Mouse (Mus musculus) layer of hippocampus, adult 2 months (tissue): ENCODE measurements at regions not wholly inside any gene's neighbourhood (a gene's known extent, or its start where the extent isn't known, plus 50 kb on each side); places are given as distances from the start of the nearest gene placed in this dataset.

Source experiments
- DNase-seq, 2 experiments: peaks; one replicate each; pipeline ENCODE4 v3.0.0; 2022; ENCODE audit warnings: low spot score in 2 of 2
- H3K27ac ChIP-seq: fragments of 200-600 bp; 2 replicates; pipeline ENCODE4 v1.8.1; 2022
- H3K4me3 ChIP-seq: fragments of 200-600 bp; 2 replicates; pipeline ENCODE4 v1.8.1; 2022; ENCODE audit warnings: mild to moderate bottlenecking
- CTCF ChIP-seq: fragments of 200-600 bp; conservative IDR thresholded peaks from 2 replicates; pipeline ENCODE4 v1.8.1; 2022; ENCODE audit warnings: antibody characterized with exemption, mild to moderate bottlenecking, moderate library complexity

DNA sequence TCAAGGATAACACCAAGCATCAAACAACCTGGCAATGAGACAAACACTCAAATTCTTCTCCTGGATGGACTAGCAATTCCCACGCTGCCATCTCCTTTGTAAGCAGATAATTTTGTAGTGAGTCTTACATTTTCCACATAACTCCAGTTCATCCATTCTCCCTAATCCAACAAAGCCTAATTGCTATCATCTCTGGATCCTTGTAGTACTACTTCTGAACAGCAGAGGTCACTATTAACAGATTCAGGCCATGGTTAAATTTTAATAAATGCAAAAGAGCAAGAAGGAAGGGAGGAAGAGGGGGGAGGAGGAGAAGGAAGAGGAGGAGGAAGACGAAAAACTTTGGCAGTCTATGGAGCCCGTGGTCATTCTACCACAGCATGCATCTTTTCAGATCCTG is 414.4 kb downstream of the Nedd1 start:
- no peak overlapping the region for H3K4me3 ChIP-seq
- DNase-seq: peak; percentile 51 to 59

DNA sequence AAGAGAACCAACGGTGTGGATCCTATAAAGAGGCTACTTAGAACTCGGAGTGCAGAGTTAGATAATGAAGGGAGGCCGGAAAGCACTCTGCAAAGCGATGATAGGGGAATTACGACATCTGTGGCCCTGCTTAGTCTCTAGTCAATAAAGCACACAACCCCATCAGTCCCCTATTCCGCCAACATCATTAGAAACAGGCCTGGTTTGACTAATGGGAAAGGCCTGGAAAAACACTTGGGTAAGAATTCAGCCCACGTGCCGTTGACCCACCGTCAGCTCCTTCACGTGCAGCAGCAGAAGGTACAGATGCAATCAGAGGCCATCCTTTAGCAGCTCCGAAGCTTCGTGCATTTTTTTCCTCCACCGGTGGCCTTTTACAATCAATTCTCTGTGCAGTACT is 423.5 kb downstream of the Nedd1 start:
- no peak overlapping the region for H3K4me3 ChIP-seq
- no peak for TF ChIP-seq CTCF
- H3K27ac ChIP-seq: no peak overlapping the region
- DNase-seq: no peak

More for the DNA sequence above, 414.4 kb downstream of the Nedd1 start:
- no peak overlapping the region for H3K27ac ChIP-seq
- peak; percentile 91 for TF ChIP-seq CTCF

DNA sequence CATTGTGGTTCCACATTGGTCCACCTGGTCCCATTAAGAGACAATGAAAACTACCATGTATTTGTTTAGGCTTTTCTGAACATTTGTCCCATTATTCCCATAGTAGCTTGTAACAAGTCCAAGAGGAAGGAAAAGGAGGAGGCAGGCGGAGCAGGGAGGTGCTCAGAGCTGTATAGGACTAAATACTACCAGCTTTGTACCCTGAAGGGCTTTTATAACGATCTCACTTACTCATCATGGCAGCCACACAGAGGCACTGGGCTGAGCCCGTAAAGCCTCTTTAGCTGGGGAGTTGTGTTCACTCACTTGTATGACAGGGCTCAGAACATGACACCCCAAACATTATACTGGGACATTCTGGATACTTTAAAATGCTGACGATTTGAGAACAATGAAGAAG is 425.4 kb downstream of the Nedd1 start:
- Histone ChIP-seq H3K4me3 (no peak overlapping the region), H3K27ac (no peak overlapping the region)
- DNase-seq: no peak
- no peak for TF ChIP-seq CTCF

GRCm38 (mm10) chr10:92296303-92296702 is 425.9 kb downstream of the Nedd1 start:
- no peak for TF ChIP-seq CTCF
- H3K27ac ChIP-seq: no peak overlapping the region
- no peak for DNase-seq
- no peak overlapping the region for H3K4me3 ChIP-seq

DNA sequence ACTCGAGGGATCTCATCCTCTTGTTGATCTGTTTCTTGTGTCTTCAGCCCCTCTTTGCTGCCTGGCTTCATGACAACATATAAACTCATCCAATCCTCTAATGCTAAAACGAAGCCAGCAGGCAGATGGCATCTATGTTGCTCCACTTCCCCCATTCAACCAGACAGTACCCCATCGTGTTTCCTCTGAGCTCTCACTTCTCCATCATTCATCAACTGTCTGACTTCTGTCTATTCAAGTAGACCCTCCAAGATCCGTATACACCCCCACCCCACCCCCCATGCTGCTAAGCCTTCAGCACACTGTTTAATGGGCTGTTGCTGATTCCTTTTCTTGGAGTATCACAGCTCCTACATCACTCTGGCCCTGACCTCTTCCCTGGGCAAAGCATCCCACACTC is 429.0 kb downstream of the Nedd1 start:
- no peak overlapping the region for H3K27ac ChIP-seq
- DNase-seq: no peak
- no peak for TF ChIP-seq CTCF
- H3K4me3 ChIP-seq: no peak overlapping the region

GRCm38 (mm10) chr10:92289230-92289629 is 433.0 kb downstream of the Nedd1 start:
- Histone ChIP-seq H3K4me3 (no peak overlapping the region), H3K27ac (no peak overlapping the region)
- DNase-seq: no peak
- no peak for TF ChIP-seq CTCF

GRCm38 (mm10) chr10:92284231-92284630 is 438.0 kb downstream of the Nedd1 start:
- DNase-seq: no peak
- no peak for TF ChIP-seq CTCF
- Histone ChIP-seq H3K27ac (no peak overlapping the region), H3K4me3 (no peak overlapping the region)

DNA sequence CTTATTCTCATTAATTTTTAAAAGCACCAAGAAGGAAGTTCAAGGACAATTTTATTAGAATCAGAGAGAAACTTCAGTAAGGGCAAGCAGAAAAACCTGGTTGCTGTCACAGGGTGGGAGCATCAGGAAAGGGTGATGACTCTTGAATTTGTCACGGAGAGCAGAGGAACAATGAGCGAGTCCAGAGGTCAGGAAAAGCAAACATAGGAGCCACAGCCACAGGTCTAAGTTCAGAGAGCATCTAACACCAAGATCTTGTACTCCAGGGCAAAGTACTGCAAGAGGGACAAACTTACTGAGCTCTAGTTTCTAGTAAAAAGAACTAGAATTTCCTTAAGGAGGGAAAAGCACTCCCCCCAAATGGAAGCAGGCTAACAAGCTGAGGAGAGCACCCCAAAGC is 444.2 kb downstream of the Nedd1 start:
- no peak for DNase-seq
- no peak for TF ChIP-seq CTCF
- H3K4me3 ChIP-seq: no peak overlapping the region
- no peak overlapping the region for H3K27ac ChIP-seq

DNA sequence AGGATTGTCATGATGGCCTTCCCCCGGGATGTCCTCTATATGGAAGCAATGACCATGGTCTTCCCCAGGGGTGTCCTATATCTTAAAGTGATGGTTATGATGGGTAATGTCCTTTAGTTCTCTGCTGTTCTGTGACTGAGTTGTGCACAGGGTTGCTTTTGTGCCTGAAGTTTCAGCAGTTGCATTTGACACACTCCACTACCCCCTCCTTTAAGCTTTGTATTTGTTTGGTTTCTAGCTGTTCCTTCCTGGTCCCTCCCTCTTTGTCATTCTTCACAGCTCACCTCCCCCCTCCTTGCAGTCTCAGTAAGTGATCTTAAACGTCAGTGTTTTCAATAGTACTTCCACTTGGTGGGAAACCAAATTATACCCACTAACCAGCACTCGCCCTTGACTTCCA is 464.4 kb downstream of the Nedd1 start:
- H3K27ac ChIP-seq: no peak overlapping the region
- H3K4me3 ChIP-seq: no peak overlapping the region
- no peak for TF ChIP-seq CTCF
- no peak for DNase-seq

DNA sequence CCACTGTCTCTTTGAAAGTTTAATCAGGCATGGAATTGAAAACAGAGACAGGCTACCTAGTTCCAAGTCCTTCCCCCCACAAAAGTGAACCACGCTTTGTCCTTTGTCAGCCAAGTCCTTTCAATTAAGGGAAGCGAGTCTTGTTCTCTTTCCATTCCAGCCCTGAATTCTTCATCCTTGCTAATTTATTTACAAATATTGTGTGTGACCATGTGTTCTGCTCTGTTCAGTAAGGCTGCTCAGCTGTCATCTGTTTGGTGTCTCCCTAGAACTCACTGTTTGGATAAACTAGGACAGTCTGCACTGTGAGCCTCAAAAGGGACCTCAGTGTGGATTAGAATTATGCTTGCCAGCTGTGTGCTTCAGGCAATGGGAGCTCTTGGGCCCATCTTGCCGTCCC is 473.6 kb downstream of the Nedd1 start:
- Histone ChIP-seq H3K27ac (no peak overlapping the region), H3K4me3 (no peak overlapping the region)
- peak; percentile 19 to 39 for DNase-seq
- no peak for TF ChIP-seq CTCF

DNA sequence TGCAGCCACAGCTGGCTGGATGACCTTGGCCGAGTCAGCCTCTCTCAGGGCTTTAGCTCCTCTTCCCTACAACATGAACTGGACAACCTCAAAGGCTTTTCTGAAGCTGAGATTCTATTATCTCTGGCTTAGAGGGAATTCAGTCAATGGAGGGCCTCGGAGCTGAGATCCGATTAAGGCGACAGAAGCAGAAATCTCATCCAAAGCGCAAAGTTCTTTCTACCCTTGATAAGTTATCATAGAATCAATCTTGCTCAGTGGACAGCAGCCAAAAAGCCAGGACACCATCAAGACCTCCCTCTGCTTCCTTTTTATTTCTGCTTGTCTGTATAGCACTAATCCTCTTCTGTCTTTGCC is 474.8 kb downstream of the Nedd1 start:
- TF ChIP-seq CTCF: no peak
- no peak for DNase-seq
- peak overlapping the region; percentile 69 for H3K27ac ChIP-seq
- no peak overlapping the region for H3K4me3 ChIP-seq

DNA sequence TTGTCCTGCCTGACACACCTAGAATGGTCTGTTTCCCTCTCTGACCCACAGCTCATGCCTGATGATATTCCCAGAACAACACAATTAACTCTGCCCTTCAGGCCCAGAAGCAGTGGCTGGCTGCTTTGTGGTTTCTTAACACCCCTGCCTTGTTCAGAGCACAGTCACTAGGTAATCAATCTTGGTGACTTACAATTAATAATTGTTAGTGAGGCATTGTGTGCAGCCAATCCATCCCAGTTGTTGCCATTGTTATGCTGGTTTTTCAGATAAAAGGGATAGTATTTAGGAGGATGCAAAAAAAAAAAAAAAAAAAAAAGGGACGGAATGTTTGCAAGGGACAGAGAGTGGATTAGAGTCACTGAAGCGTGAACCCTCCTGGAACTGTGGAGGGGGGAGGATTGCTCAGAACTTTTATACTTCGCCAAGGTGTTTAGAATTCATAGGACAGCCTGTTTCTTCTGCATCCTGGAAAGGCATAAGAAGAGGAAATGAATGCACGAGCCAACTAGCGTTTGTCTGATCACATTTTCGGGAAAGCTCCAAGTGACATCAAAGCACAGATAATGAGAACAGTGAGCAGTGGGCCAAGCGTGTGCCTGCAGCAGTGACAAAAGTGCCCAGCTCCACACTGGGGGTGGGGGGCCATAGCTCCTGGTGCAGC is 475.3 kb downstream of the Nedd1 start:
- peak in 1 of 2 experiments; percentile 21 for DNase-seq
- Histone ChIP-seq H3K4me3 (no peak overlapping the region), H3K27ac (peak overlapping the region; percentile 69; the same call in 1 of the 2 replicates)
- TF ChIP-seq CTCF: no peak

- TF ChIP-seq CTCF: no peak
- DNase-seq: no peak
- Histone ChIP-seq H3K4me3 (no peak overlapping the region), H3K27ac (no peak overlapping the region)
These were observed 479.3 kb downstream of the Nedd1 start for GRCm38 (mm10) chr10:92242714-92243440.

GRCm38 (mm10) chr10:92237881-92238280 is 484.3 kb downstream of the Nedd1 start:
- Histone ChIP-seq H3K4me3 (no peak overlapping the region), H3K27ac (no peak overlapping the region)
- no peak for TF ChIP-seq CTCF
- DNase-seq: no peak
